Mouse (Mus musculus): ENCODE measurements around the gene Senp3. TPM values are rescaled to one million over a fixed set of nuclear protein-coding genes. Genes with fewer than 3 reads are reported as not detected.

The Senp3 gene
- polyA plus RNA-seq (2014; fragmentation: Illumina TruSeq; extraction: RNeasy Lipid Tissue Mini Kit (QIAGEN cat#74804); ENCODE audit: low replicate concordance), result 73.2 TPM

GRCm38 (mm10) chr11:69681314-69682208, at the start of gene Senp3:
Senp3 (minus strand) TSS chr11:69682084.

DNA sequence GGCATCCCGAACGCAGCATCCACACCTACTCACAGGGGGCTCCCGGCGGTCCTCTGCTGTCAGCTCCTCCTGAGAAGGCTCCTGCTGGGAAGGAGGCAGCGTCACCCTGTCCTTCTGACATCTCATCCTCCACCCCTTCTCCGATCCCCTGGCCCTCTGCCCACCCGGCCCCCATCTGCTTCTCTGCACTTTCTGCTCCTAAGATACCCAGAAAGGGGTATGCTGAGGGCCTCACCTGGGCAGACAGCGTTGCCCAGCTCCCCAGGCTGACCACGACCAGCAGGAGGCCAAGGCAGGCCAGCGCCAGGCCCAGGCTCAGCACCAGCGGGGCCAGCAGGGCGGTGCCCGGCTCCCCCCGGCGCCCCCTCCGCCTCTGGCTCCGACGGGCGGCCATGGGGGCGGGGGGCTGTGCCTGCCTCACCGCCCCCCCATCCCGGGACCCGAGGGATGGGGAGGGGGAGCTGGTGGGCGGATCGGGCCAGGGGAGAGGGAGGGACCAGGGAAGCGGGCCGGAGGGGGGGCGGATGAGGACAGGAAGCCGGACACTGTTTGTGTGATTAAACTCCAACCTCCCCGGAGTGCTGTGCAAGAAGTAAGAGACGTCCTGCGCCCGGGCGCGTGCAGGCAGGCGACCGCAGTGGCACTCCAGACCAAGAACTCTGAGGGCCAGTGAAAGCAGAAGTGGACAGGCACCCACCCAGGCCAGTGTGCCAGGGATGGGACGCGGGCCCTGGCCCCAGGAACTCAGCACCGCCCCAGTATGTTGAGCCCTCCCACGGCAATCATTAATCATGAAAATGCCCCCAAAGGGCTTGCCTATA, 13.7 kb upstream of the Senp3 start, which contains the start of the genes Tnfsf12 and Tnfsfm13:
TSS of gene Tnfsf12 (minus strand) at position 489 of the 821 bp plus-strand sequence.
TSS of gene Tnfsfm13 (minus strand) at position 738 of the 821 bp plus-strand sequence.

GRCm38 (mm10) chr11:69685526-69686148, 3.8 kb upstream of the Senp3 start, which contains the start of gene Tnfsf13:
Tnfsf13 (minus strand) TSS chr11:69685784.

DNA sequence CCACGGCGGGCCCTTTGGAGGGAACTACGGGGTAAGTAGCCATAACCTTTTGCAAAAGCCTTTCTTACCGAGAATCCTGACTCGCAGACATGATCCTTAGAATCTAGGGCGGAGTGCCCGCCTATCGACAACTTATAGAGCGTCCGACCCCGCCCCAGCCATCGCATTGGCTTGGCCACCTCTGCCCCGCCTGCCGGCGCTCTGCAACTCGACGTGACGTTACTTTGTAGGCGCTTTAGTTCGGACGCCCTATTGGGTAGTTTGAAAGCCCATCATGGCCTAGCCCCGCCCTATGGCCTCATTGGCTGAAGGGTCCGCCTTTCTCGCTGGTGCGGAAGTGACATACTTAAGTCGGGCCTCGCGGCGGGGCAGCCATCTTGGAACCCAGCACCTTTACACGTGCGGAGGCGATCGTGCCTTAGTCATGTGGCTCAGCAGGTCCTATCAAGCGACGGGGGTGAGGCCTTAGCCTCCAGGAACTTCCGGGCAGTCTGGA, 9.6 kb downstream of the Senp3 start, which contains the start of gene Eif4a1:
TSS of gene Eif4a1 (minus strand) at position 213 of the 496 bp plus-strand sequence.

DNA sequence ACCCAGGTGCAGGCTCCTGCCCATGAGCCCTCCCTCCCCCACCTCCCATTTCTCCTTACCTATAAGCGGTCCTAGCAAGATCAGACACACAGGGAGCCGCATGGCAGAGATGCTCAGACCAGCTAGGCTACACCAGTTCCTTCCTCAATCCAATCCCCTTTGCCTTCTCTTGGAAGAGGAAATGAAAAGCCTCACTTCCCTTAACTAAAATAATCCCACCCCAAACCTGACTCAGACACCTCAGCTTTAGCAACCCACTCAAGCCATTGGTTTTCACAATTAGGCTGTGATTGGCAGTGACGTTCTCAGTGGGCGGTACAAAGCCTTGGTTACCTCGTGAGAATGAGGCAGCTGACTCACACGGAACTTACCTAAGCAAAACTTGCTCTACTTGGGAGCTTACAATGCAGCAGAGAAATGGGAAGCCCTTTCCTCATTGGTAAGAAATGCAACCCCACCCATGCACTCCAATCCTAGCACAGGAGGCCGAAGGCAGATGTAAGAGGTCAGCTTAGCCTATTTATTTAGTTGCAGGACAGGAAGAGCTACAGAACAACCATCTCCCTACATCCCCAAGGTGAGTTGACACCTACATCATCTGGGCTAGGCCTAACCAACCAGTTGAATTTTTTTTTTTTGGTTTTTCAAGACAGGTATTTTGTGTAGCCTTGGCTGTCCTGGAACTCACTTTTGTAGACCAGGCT, 15.8 kb downstream of the Senp3 start, which contains the start of gene Cd68:
TSS of gene Cd68 (minus strand) at position 193 of the 704 bp plus-strand sequence.

GRCm38 (mm10) chr11:69662213-69662966, 19.5 kb downstream of the Senp3 start, which contains the start of gene Mpdu1:
Mpdu1 (minus strand) TSS chr11:69662642.

GRCm38 (mm10) chr11:69655264-69656064, 26.4 kb downstream of the Senp3 start, which contains the start of gene Sox15:
Sox15 (plus strand) TSS chr11:69655314.

DNA sequence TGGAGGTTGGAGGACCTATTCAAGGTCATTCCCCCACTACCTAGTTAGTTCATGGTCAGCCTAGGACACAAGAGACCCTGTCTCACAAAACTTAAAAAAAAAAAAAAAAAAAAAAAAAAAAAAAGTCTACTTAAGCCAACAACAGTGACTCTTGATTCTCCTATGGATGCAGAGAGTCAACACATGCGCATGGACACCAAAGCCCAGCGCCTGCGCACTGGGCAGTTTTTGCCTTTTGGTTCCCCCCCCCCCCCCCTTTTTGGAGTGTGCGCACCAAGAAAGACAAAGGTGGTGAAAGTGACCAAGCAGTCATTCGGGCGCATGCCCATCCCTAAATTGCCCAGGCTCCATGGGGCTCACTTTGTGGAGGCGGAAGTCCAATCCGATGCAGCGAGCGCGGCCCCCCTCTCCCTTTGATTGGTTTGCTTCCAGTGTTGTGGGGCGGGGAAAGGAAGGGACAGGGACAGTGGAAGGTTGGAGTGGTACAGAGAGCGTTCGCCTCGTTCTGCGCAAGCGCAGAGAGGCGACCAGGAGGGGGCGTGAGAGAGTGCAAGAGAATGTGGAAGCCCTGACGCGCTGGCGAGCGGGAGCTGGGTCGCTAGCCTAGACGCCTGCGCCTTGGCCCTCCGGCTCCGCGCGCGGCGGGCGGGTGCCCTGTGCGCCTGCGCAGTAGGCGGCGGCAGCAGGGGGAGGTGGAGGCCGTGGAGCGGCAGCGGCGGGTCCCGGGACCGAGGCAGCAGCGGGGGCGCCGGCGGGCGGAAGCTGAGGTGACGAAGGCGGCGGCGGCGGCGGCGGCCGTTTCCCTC, 49.4 kb downstream of the Senp3 start, which contains the start of gene Fxr2:
TSS of gene Fxr2 (plus strand) at position 707 of the 806 bp plus-strand sequence.

Other genes with a start within 250 kb of the Senp3 start
- gene Dnah2, start 133.0 kb downstream of the Senp3 start, polyA plus RNA-seq (2014; fragmentation: Illumina TruSeq; extraction: RNeasy Lipid Tissue Mini Kit (QIAGEN cat#74804); ENCODE audit: low replicate concordance), result 0.37 TPM
- not detected for gene Efnb3, start 121.9 kb downstream of the Senp3 start, polyA plus RNA-seq (2014; fragmentation: Illumina TruSeq; extraction: RNeasy Lipid Tissue Mini Kit (QIAGEN cat#74804); ENCODE audit: low replicate concordance)
- gene Wrap53, start 101.8 kb downstream of the Senp3 start, polyA plus RNA-seq (2014; fragmentation: Illumina TruSeq; extraction: RNeasy Lipid Tissue Mini Kit (QIAGEN cat#74804); ENCODE audit: low replicate concordance), result 0.59 TPM
- 2.7 TPM for gene Trp53, start 101.7 kb downstream of the Senp3 start, polyA plus RNA-seq (2014; fragmentation: Illumina TruSeq; extraction: RNeasy Lipid Tissue Mini Kit (QIAGEN cat#74804); ENCODE audit: low replicate concordance)
- 2.6 TPM for gene Atp1b2, start 76.1 kb downstream of the Senp3 start, polyA plus RNA-seq (2014; fragmentation: Illumina TruSeq; extraction: RNeasy Lipid Tissue Mini Kit (QIAGEN cat#74804); ENCODE audit: low replicate concordance)
- not detected for gene Shbg, start 64.2 kb downstream of the Senp3 start, polyA plus RNA-seq (2014; fragmentation: Illumina TruSeq; extraction: RNeasy Lipid Tissue Mini Kit (QIAGEN cat#74804); ENCODE audit: low replicate concordance)
- gene Sat2, start 60.1 kb downstream of the Senp3 start, polyA plus RNA-seq (2014; fragmentation: Illumina TruSeq; extraction: RNeasy Lipid Tissue Mini Kit (QIAGEN cat#74804); ENCODE audit: low replicate concordance), result 0.97 TPM
- gene Fxr2, start 49.1 kb downstream of the Senp3 start, polyA plus RNA-seq (2014; fragmentation: Illumina TruSeq; extraction: RNeasy Lipid Tissue Mini Kit (QIAGEN cat#74804); ENCODE audit: low replicate concordance), result 7.3 TPM
- gene Sox15, start 26.8 kb downstream of the Senp3 start, polyA plus RNA-seq (2014; fragmentation: Illumina TruSeq; extraction: RNeasy Lipid Tissue Mini Kit (QIAGEN cat#74804); ENCODE audit: low replicate concordance), result not detected
- gene Mpdu1, start 19.4 kb downstream of the Senp3 start, polyA plus RNA-seq (2014; fragmentation: Illumina TruSeq; extraction: RNeasy Lipid Tissue Mini Kit (QIAGEN cat#74804); ENCODE audit: low replicate concordance), result 15.1 TPM
- 1.7 TPM for gene Cd68, start 15.9 kb downstream of the Senp3 start, polyA plus RNA-seq (2014; fragmentation: Illumina TruSeq; extraction: RNeasy Lipid Tissue Mini Kit (QIAGEN cat#74804); ENCODE audit: low replicate concordance)
- 261 TPM for gene Eif4a1, start 9.7 kb downstream of the Senp3 start, polyA plus RNA-seq (2014; fragmentation: Illumina TruSeq; extraction: RNeasy Lipid Tissue Mini Kit (QIAGEN cat#74804); ENCODE audit: low replicate concordance)
- 26.8 TPM for gene Tnfsf13, start 3.7 kb upstream of the Senp3 start, polyA plus RNA-seq (2014; fragmentation: Illumina TruSeq; extraction: RNeasy Lipid Tissue Mini Kit (QIAGEN cat#74804); ENCODE audit: low replicate concordance)
- gene Tnfsf12, start 13.8 kb upstream of the Senp3 start, polyA plus RNA-seq (2014; fragmentation: Illumina TruSeq; extraction: RNeasy Lipid Tissue Mini Kit (QIAGEN cat#74804); ENCODE audit: low replicate concordance), result 0.41 TPM
- gene Tnfsfm13, start 14.0 kb upstream of the Senp3 start, polyA plus RNA-seq (2014; fragmentation: Illumina TruSeq; extraction: RNeasy Lipid Tissue Mini Kit (QIAGEN cat#74804); ENCODE audit: low replicate concordance), result 3.9 TPM
- 15.6 TPM for gene Polr2a, start 76.6 kb upstream of the Senp3 start, polyA plus RNA-seq (2014; fragmentation: Illumina TruSeq; extraction: RNeasy Lipid Tissue Mini Kit (QIAGEN cat#74804); ENCODE audit: low replicate concordance)
- not detected for gene Slc35g3, start 79.9 kb upstream of the Senp3 start, polyA plus RNA-seq (2014; fragmentation: Illumina TruSeq; extraction: RNeasy Lipid Tissue Mini Kit (QIAGEN cat#74804); ENCODE audit: low replicate concordance)
- gene Zbtb4, start 83.8 kb upstream of the Senp3 start, polyA plus RNA-seq (2014; fragmentation: Illumina TruSeq; extraction: RNeasy Lipid Tissue Mini Kit (QIAGEN cat#74804); ENCODE audit: low replicate concordance), result 8.3 TPM
- gene Chrnb1, start 113.9 kb upstream of the Senp3 start, polyA plus RNA-seq (2014; fragmentation: Illumina TruSeq; extraction: RNeasy Lipid Tissue Mini Kit (QIAGEN cat#74804); ENCODE audit: low replicate concordance), result 4.4 TPM
- gene Fgf11, start 119.8 kb upstream of the Senp3 start, polyA plus RNA-seq (2014; fragmentation: Illumina TruSeq; extraction: RNeasy Lipid Tissue Mini Kit (QIAGEN cat#74804); ENCODE audit: low replicate concordance), result 4.6 TPM
- 10.2 TPM for gene Tmem102, start 123.5 kb upstream of the Senp3 start, polyA plus RNA-seq (2014; fragmentation: Illumina TruSeq; extraction: RNeasy Lipid Tissue Mini Kit (QIAGEN cat#74804); ENCODE audit: low replicate concordance)
- not detected for gene Gm39566, start 133.2 kb upstream of the Senp3 start, polyA plus RNA-seq (2014; fragmentation: Illumina TruSeq; extraction: RNeasy Lipid Tissue Mini Kit (QIAGEN cat#74804); ENCODE audit: low replicate concordance)
- not detected for gene Spem2, start 136.4 kb upstream of the Senp3 start, polyA plus RNA-seq (2014; fragmentation: Illumina TruSeq; extraction: RNeasy Lipid Tissue Mini Kit (QIAGEN cat#74804); ENCODE audit: low replicate concordance)
- not detected for gene Spem1, start 140.1 kb upstream of the Senp3 start, polyA plus RNA-seq (2014; fragmentation: Illumina TruSeq; extraction: RNeasy Lipid Tissue Mini Kit (QIAGEN cat#74804); ENCODE audit: low replicate concordance)
- gene Nlgn2, start 155.7 kb upstream of the Senp3 start, polyA plus RNA-seq (2014; fragmentation: Illumina TruSeq; extraction: RNeasy Lipid Tissue Mini Kit (QIAGEN cat#74804); ENCODE audit: low replicate concordance), result 0.15 TPM
- gene Tmem256, start 156.4 kb upstream of the Senp3 start, polyA plus RNA-seq (2014; fragmentation: Illumina TruSeq; extraction: RNeasy Lipid Tissue Mini Kit (QIAGEN cat#74804); ENCODE audit: low replicate concordance), result 4.2 TPM
- gene Plscr3, start 164.3 kb upstream of the Senp3 start, polyA plus RNA-seq (2014; fragmentation: Illumina TruSeq; extraction: RNeasy Lipid Tissue Mini Kit (QIAGEN cat#74804); ENCODE audit: low replicate concordance), result 0.33 TPM
- gene Tnk1, start 176.6 kb upstream of the Senp3 start, polyA plus RNA-seq (2014; fragmentation: Illumina TruSeq; extraction: RNeasy Lipid Tissue Mini Kit (QIAGEN cat#74804); ENCODE audit: low replicate concordance), result 5.0 TPM
- not detected for gene Tmem95, start 195.9 kb upstream of the Senp3 start, polyA plus RNA-seq (2014; fragmentation: Illumina TruSeq; extraction: RNeasy Lipid Tissue Mini Kit (QIAGEN cat#74804); ENCODE audit: low replicate concordance)
- gene Kctd11, start 199.3 kb upstream of the Senp3 start, polyA plus RNA-seq (2014; fragmentation: Illumina TruSeq; extraction: RNeasy Lipid Tissue Mini Kit (QIAGEN cat#74804); ENCODE audit: low replicate concordance), result 1.4 TPM
- 0.67 TPM for gene Acap1, start 213.5 kb upstream of the Senp3 start, polyA plus RNA-seq (2014; fragmentation: Illumina TruSeq; extraction: RNeasy Lipid Tissue Mini Kit (QIAGEN cat#74804); ENCODE audit: low replicate concordance)
- gene 2810408A11Rik, start 218.9 kb upstream of the Senp3 start, polyA plus RNA-seq (2014; fragmentation: Illumina TruSeq; extraction: RNeasy Lipid Tissue Mini Kit (QIAGEN cat#74804); ENCODE audit: low replicate concordance), result 7.0 TPM
- gene Neurl4, start 219.0 kb upstream of the Senp3 start, polyA plus RNA-seq (2014; fragmentation: Illumina TruSeq; extraction: RNeasy Lipid Tissue Mini Kit (QIAGEN cat#74804); ENCODE audit: low replicate concordance), result 1.6 TPM
- 10.7 TPM for gene Gps2, start 231.8 kb upstream of the Senp3 start, polyA plus RNA-seq (2014; fragmentation: Illumina TruSeq; extraction: RNeasy Lipid Tissue Mini Kit (QIAGEN cat#74804); ENCODE audit: low replicate concordance)
- gene Eif5a, start 239.9 kb upstream of the Senp3 start, polyA plus RNA-seq (2014; fragmentation: Illumina TruSeq; extraction: RNeasy Lipid Tissue Mini Kit (QIAGEN cat#74804); ENCODE audit: low replicate concordance), result 136 TPM